Mouse (Mus musculus) limb, embryonic 12.5 days (tissue): ENCODE measurements around the gene Fzd4. TPM values are rescaled to one million over a fixed set of nuclear protein-coding genes. Genes with fewer than 3 reads are reported as not detected.
A peak's percentile ranks its signal among the peaks of the same experiment; 100 is the strongest.

ENCODE experiments used
- ATAC-seq: fragments of 200-750 bp; cut with Nextera tagmentation; 2 replicates; pipeline ENCODE4 v1.8.0; 2017; ENCODE audit warnings: low read depth, moderate TSS enrichment; ENCODE audit not compliant: insufficient number of reproducible peaks, insufficient read depth, low FRiP score, low TSS enrichment
- H3K27ac ChIP-seq: fragments of 300-500 bp; sonication (generic); 2 replicates; pipeline ENCODE4 v1.5.1; 2016; ENCODE audit warnings: mild to moderate bottlenecking, moderate library complexity
- H3K27me3 ChIP-seq: fragments of 300-500 bp; sonication (generic); 2 replicates; pipeline ENCODE4 v1.6.1; 2016; ENCODE audit warnings: mild to moderate bottlenecking, moderate library complexity
- H3K36me3 ChIP-seq: fragments of 300-500 bp; sonication (generic); 2 replicates; pipeline ENCODE4 v1.6.1; 2016; ENCODE audit warnings: mild to moderate bottlenecking, moderate library complexity
- H3K4me1 ChIP-seq: fragments of 300-500 bp; sonication (generic); replicated peaks from 2 replicates; pipeline ENCODE4 v1.6.1; 2016
- H3K4me2 ChIP-seq: fragments of 300-500 bp; sonication (generic); 2 replicates; pipeline ENCODE4 v1.6.1; 2016; ENCODE audit warnings: mild to moderate bottlenecking, moderate library complexity
- H3K4me3 ChIP-seq: fragments of 300-500 bp; sonication (generic); replicated peaks from 2 replicates; pipeline ENCODE4 v1.5.1; 2016; ENCODE audit warnings: mild to moderate bottlenecking
- H3K9ac ChIP-seq: fragments of 300-500 bp; sonication (generic); replicated peaks from 2 replicates; pipeline ENCODE4 v1.6.1; 2016; ENCODE audit warnings: mild to moderate bottlenecking, moderate library complexity
- H3K9me3 ChIP-seq: fragments of 300-500 bp; sonication (generic); 2 replicates; pipeline ENCODE4 v1.6.1; 2016; ENCODE audit warnings: mild to moderate bottlenecking, moderate library complexity
- WGBS: fragments of 180-500 bp; shearing (Covaris S2); methylation state at CpG from one replicate; pipeline ENCODE4 v1.1.7; 2016; 5-methylcytosine and 5-hydroxymethylcytosine counted together
- polyA plus RNA-seq: library from polyadenylated mRNA; unstranded; fragments of >200 nt; fragmentation: Nextera tagmentation; extraction: Ambion mirVana; gene quantifications from 2 replicates; pipeline ENCODE4 v1.2.1, GENCODE M21; 2016

Gene Fzd4
- 13.2 and 14.8 TPM in 2 replicates for polyA plus RNA-seq

DNA sequence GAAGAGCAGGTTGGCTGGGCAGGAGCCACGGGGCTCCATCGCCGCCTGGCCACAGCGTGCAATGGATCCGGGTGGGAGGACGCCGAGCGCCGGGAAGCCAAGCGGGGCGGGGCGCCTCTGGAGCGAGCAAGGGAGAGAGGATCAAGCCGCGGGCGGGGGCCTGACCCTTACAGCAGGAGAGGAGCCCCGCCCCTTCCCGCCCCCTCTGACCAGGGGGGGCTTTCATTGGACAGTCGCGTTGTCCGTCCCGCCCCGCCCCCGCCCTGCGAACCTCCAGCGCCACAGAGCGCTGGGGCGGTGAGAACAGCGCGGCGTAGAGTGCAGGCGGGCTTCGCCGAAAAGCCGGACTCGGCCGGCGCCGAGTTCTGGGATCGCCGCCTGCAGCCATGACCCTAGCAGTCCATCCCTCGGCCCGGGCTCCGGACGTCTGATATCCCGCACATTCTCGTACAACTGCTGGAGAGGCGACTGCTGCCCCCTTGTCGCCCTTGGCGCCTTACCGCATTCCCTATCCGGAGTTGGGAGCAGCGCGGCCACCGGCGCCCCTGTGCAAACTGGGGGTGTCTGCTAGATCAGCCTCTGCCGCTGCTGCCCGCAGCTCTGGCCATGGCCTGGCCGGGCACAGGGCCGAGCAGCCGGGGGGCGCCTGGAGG is at the start of gene Fzd4, which contains the start of gene Tmem135:
TSS of gene Fzd4 (plus strand) at position 275 of the 653 bp plus-strand sequence.
TSS of gene Tmem135 (minus strand) at position 142 of the 653 bp plus-strand sequence.
- Histone ChIP-seq H3K4me3 (peak within 1 kb of the TSS; percentile 87), H3K9me3 (no peaks in the 10 kb centered on the region), H3K27me3 (peaks cover 4% of the 10 kb centered on the region; the same call in 1 of the 2 replicates), H3K27ac (peak within 1 kb of the TSS; percentile 86), H3K9ac (peak within 1 kb of the TSS; percentile 90), H3K4me2 (peak within 1 kb of the TSS; percentile 93), H3K4me1 (peaks cover 38% of the 10 kb centered on the region), H3K36me3 (peaks cover 20% of the 10 kb centered on the region)
- peak; percentile 93 for ATAC-seq
- whole genome bisulfite sequencing = under 1% methylated on average over 61 of the region's 62 CpGs

GRCm38 (mm10) chr7:89355519-89356255 is 48.5 kb upstream of the Fzd4 start:
- no peak overlapping the region for H3K4me3 ChIP-seq
- peak overlapping the region; percentile 47 for H3K27ac ChIP-seq
- 71% methylated on average over 8 of the region's 8 CpGs for WGBS
- ATAC-seq = no peak
- no peak overlapping the region for H3K9ac ChIP-seq
- H3K9me3 ChIP-seq = no peaks in the 10 kb centered on the region
- H3K36me3 ChIP-seq = no peaks in the 10 kb centered on the region
- no peak overlapping the region for H3K4me2 ChIP-seq
- H3K4me1 ChIP-seq = peaks cover 17% of the 10 kb centered on the region
- no peaks in the 10 kb centered on the region for H3K27me3 ChIP-seq

DNA sequence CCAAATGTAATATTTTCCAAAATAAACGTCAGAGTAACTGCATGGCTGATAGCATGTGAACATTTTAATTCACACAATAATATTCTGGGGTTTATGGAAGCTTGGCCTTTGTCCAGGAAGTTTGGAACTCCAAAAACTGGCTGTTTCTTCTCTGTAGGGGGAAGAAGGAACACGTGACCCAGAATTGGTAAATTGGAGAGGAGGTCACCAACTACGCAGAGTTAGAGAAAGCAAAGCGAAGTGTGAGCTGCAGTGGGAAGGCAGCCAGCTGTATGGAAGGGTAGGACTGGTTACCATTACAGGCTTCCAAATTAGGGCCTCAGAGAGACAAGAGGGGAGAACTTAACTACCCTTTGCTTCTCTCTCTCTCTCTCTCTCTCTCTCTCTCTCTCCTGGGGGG is 47.8 kb upstream of the Fzd4 start:
- Histone ChIP-seq H3K9ac (no peak overlapping the region), H3K9me3 (no peaks in the 10 kb centered on the region), H3K27me3 (no peaks in the 10 kb centered on the region), H3K4me1 (peaks cover 17% of the 10 kb centered on the region), H3K27ac (peak overlapping the region; percentile 64; the same call in 1 of the 2 replicates), H3K36me3 (no peaks in the 10 kb centered on the region), H3K4me3 (no peak overlapping the region), H3K4me2 (no peak overlapping the region)
- peak; percentile 83 for ATAC-seq
- WGBS = 30% methylated on average over 4 of the region's 4 CpGs

- WGBS = 89% methylated on average over 5 of the region's 5 CpGs
- H3K9me3 ChIP-seq = no peaks in the 10 kb centered on the region
- no peak overlapping the region for H3K9ac ChIP-seq
- ATAC-seq = no peak
- no peaks in the 10 kb centered on the region for H3K4me1 ChIP-seq
- H3K4me3 ChIP-seq = no peak overlapping the region
- no peak overlapping the region for H3K4me2 ChIP-seq
- no peak overlapping the region for H3K27ac ChIP-seq
- no peaks in the 10 kb centered on the region for H3K27me3 ChIP-seq
- H3K36me3 ChIP-seq = no peaks in the 10 kb centered on the region
Measured at GRCm38 (mm10) chr7:89363975-89364374, 40.2 kb upstream of the Fzd4 start.

DNA sequence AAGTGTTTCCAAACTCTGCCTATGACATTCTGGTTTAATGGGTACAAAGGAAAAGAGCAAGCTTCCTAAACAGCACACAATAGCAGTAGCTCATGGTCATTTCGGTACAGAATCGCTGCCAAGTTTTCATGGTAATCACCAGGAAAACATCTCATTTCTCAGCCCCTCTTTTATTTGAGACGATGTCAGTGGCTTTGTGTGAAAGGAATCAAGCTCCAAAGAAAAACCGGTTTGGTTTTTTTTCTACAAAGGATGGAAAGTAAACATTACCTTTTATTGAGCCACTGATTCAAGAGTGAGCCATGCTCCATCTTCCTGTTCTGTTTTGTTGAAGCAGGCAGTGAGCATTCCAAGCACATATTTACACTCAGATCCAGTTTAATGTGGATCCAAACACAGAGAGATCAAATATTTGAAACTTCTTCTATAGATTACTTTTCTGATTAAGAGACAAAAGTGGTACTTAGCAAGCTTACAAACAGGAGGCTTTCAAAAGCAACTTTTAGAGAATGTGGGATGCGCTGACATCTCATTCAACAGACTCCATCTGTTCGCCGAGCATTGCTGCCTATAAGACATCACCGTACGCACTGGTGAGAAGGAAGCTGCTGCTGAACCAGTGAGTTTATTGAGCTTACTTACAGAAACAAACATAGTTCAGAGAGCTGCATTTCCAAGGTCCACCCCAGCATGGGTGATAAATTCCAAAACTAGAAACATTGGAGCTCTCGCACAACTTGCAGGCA is 38.8 kb upstream of the Fzd4 start:
- Histone ChIP-seq H3K4me3 (no peak overlapping the region), H3K4me2 (no peak overlapping the region), H3K4me1 (no peaks in the 10 kb centered on the region), H3K27me3 (no peaks in the 10 kb centered on the region), H3K27ac (no peak overlapping the region), H3K36me3 (no peaks in the 10 kb centered on the region), H3K9me3 (no peaks in the 10 kb centered on the region), H3K9ac (no peak overlapping the region)
- no peak for ATAC-seq
- WGBS = 92% methylated on average over 10 of the region's 10 CpGs

DNA sequence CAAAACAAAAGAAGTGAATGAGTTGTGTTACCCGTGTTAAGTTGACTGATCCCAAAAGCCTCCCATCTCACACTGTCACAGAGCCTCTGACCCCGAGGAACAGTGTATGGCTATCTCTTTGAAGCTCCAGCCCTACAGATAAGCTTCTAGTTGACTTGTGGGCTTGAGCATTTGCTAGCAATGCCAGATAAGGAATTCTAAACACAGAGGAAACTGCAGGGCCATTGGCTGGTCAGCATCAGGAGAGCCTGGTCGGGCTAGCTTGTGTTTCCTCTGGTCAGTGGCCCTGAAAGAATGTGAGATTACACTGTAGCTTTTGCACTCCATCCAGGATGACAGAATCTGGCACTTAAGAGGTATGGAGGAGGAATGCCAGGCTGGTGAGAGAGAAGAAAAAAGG is 36.5 kb upstream of the Fzd4 start:
- ATAC-seq = no peak
- H3K9me3 ChIP-seq = no peaks in the 10 kb centered on the region
- H3K27ac ChIP-seq = no peak overlapping the region
- no peaks in the 10 kb centered on the region for H3K4me1 ChIP-seq
- 20% methylated on average over 3 of the region's 3 CpGs for WGBS
- H3K4me3 ChIP-seq = no peak overlapping the region
- no peaks in the 10 kb centered on the region for H3K36me3 ChIP-seq
- no peaks in the 10 kb centered on the region for H3K27me3 ChIP-seq
- H3K4me2 ChIP-seq = no peak overlapping the region
- H3K9ac ChIP-seq = no peak overlapping the region

- no peaks in the 10 kb centered on the region for H3K9me3 ChIP-seq
- ATAC-seq = no peak
- no peak overlapping the region for H3K27ac ChIP-seq
- H3K36me3 ChIP-seq = no peaks in the 10 kb centered on the region
- H3K4me3 ChIP-seq = no peak overlapping the region
- H3K4me1 ChIP-seq = no peaks in the 10 kb centered on the region
- H3K27me3 ChIP-seq = no peaks in the 10 kb centered on the region
- no peak overlapping the region for H3K4me2 ChIP-seq
- H3K9ac ChIP-seq = no peak overlapping the region
- 72% methylated on average over 1 of the region's 1 CpGs for WGBS
Measured at GRCm38 (mm10) chr7:89370086-89370485, 34.1 kb upstream of the Fzd4 start.

DNA sequence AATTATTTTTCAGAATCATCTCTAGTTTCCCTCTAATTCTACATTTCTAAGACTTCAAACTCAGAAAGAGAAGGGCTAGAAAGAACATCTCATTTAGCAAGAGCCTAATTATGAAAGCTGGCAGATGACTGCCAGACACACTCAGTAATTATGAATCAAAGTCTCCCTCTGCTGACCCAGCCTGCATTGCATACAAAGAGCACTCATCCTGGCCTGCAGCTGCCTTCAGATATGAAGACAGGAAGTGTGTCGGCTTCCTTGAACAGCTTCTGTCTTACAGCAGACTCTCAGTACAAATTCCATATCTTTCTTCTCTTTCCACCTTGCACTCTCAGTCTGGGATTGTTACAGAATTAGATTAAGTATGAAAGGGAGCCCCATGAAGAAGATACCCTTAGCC is 33.2 kb upstream of the Fzd4 start:
- Histone ChIP-seq H3K4me2 (no peak overlapping the region), H3K27me3 (no peaks in the 10 kb centered on the region), H3K27ac (no peak overlapping the region), H3K4me1 (no peaks in the 10 kb centered on the region), H3K36me3 (no peaks in the 10 kb centered on the region), H3K9me3 (no peaks in the 10 kb centered on the region), H3K4me3 (no peak overlapping the region), H3K9ac (no peak overlapping the region)
- ATAC-seq = no peak
- 48% methylated on average over 1 of the region's 1 CpGs for WGBS

DNA sequence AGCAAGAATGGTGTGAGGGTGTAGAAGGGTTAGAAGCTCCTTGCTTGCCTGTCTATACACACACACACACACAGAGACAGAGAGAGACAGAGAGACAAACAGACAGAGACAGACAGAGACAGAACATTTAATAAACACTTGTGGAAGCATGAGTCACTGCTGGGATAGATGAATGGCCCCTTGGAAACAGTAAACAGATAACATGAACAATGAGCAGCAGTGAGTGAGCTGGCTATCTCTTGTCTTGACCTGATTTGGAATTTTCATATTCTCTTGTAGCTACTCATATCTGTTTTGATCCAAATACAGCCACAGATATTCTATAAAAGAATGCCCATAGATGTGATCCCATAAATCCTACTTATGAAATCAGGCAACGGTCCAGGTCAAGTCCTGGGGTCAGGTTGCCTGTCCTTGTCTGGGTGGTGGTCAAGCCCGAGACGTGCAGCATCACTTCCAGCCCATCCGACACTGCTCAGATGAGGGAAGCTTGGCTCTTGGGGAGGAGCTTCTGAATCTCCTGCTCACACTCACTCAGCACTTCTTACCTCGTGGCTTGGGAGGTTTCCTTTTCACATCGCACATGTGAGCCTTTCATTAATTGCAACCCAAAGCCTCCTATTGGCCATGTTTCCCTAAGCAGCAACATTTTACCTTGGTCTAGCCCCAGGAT is 32.4 kb upstream of the Fzd4 start:
- Histone ChIP-seq H3K9ac (no peak overlapping the region), H3K27ac (no peak overlapping the region), H3K27me3 (no peaks in the 10 kb centered on the region), H3K4me3 (no peak overlapping the region), H3K9me3 (no peaks in the 10 kb centered on the region), H3K4me2 (no peak overlapping the region), H3K4me1 (no peaks in the 10 kb centered on the region), H3K36me3 (no peaks in the 10 kb centered on the region)
- 64% methylated on average over 6 of the region's 6 CpGs for WGBS
- ATAC-seq = no peak

DNA sequence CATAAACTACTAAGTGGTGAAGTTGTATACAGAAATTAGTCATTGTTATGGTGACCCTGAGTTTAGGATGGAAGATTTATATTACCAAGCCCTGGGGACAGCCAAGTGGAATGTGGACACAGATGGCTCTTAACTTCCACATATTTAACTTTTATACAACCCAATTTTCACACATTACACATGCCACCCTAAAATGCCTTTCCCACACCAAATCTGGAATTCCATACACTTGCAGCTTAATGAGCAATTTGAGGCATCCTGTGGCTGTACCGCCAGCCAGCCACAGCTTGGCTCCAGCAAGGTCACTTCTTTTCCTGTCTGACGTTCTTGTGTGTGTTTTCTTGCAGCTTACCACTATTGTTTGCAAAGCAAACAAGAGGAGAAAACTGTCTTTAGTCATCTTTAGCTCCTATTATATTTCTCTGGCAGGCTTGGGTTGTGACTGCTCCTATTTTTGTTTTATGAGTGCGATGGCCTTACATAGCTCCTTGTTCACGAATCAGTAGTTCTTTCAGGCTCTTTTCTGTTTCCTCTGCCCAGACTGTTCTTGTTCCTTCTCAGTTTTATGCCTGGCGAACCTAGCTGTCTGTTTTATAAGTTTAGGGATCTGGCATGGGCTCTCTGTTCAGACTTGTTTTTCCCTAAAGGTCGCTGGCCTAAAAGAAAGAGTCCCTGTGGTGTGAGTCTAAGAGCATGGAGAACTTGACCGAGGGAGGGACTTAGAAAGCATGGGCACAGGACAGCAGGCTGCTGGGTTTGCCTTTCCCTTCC is 23.0 kb upstream of the Fzd4 start:
- Histone ChIP-seq H3K9me3 (no peaks in the 10 kb centered on the region), H3K4me3 (no peak overlapping the region), H3K9ac (no peak overlapping the region), H3K4me2 (no peak overlapping the region), H3K4me1 (peaks cover 15% of the 10 kb centered on the region), H3K27ac (peak overlapping the region; percentile 87), H3K36me3 (no peaks in the 10 kb centered on the region), H3K27me3 (no peaks in the 10 kb centered on the region)
- WGBS = 35% methylated on average over 7 of the region's 7 CpGs
- no peak for ATAC-seq
